Comparison of ENCODE assay signal across 11 mouse cellular contexts in genomic region chr7:139399977-139400685, GRCm38 (mm10). TPM values are rescaled to one million over a fixed set of nuclear protein-coding genes. Genes with fewer than 3 reads are reported as not detected.
A peak's percentile ranks its signal among the peaks of the same experiment; 100 is the strongest.
DNase-seq lines count a peak whose midpoint lies in the region; ATAC-seq and TF ChIP-seq lines count a peak whose summit lies in the region.
"Had no signal": no experiment of that assay in that cellular context is flagged by ENCODE, and none has a peak within 500 bp of the region (broad histone marks: within the 10 kb centered on the region; RNA-seq: fewer than 3 reads in every experiment).

No protein-coding gene starts in this region.

- WGBS in liver, postnatal 0 days (ENCODE audit: insufficient replicate concordance): 62% methylated on average over 11 of the region's 11 CpGs
- WGBS in liver, embryonic 12.5 days (ENCODE audit: insufficient replicate concordance): 61% methylated on average over 11 of the region's 11 CpGs
- WGBS in forebrain, embryonic 14.5 days: 91% methylated on average over 11 of the region's 11 CpGs

- H3K27ac ChIP-seq in liver, postnatal 0 days (ENCODE audit: low read depth): peak overlapping the region; percentile 83
- no peak overlapping the region for H3K27ac ChIP-seq in liver, embryonic 12.5 days
- no peak overlapping the region for H3K27ac ChIP-seq in forebrain, embryonic 14.5 days (ENCODE audit: low read depth, low read length)
- H3K27ac ChIP-seq: liver, embryonic 14.5 days had no signal

- H3K4me2 ChIP-seq in liver, postnatal 0 days (ENCODE audit: low read depth, low read length): peak overlapping the region; percentile 36
- H3K4me2 ChIP-seq in liver, embryonic 12.5 days: no peak overlapping the region
- H3K4me2 ChIP-seq in forebrain, embryonic 14.5 days (ENCODE audit: low read length): no peak overlapping the region
- H3K4me2 ChIP-seq: midbrain, embryonic 11.5 days had no signal

- H3K4me1 ChIP-seq in liver, postnatal 0 days (ENCODE audit: insufficient read depth): peaks cover 58% of the 10 kb centered on the region
- peaks cover 40% of the 10 kb centered on the region for H3K4me1 ChIP-seq in liver, embryonic 12.5 days
- H3K4me1 ChIP-seq in forebrain, embryonic 14.5 days (ENCODE audit: control insufficient read depth, insufficient read depth, low read length): 0 out of 2 replicates have a peak, but pooled peaks cover 5% of the 10 kb centered on the region

- no peak for TF ChIP-seq EP300 in liver, postnatal 0 days (IDR thresholded peaks at IDR 0.05; ENCODE audit: low read depth)

- no peak overlapping the region for H3K4me3 ChIP-seq in liver, postnatal 0 days (ENCODE audit: low read depth, low read length)
- no peak overlapping the region for H3K4me3 ChIP-seq in liver, embryonic 12.5 days
- H3K4me3 ChIP-seq in forebrain, embryonic 14.5 days (ENCODE audit: low read depth, low read length): no peak overlapping the region

- H3K9ac ChIP-seq in liver, postnatal 0 days (replicated peaks): no peak overlapping the region
- no peak overlapping the region for H3K9ac ChIP-seq in liver, embryonic 12.5 days
- no peak overlapping the region for H3K9ac ChIP-seq in forebrain, embryonic 14.5 days (ENCODE audit: low read length)
- H3K9ac ChIP-seq: liver, embryonic 14.5 days had no signal

- peak; percentile 44 for ATAC-seq in liver, postnatal 0 days
- no peak for ATAC-seq in liver, embryonic 12.5 days
- ATAC-seq in megakaryocyte progenitor cell, adult 5-6 weeks (replicated peaks; ENCODE audit: poor library complexity): peak; percentile 25
- no peak for ATAC-seq in forebrain, embryonic 14.5 days

- no peak for DNase-seq in liver, postnatal 0 days
- DNase-seq in CD4-positive, CD25-positive, alpha-beta regulatory T cell, adult 2 months (ENCODE audit: low read depth, low spot score): peak; percentile 74
- peak; percentile 76 for DNase-seq in adrenal gland, adult 8-10 months
- DNase-seq in frontal cortex, postnatal 25 days (ENCODE audit: low spot score in 2 of 2): no peak
- DNase-seq in layer of hippocampus, postnatal 25 days (ENCODE audit: extremely low spot score in 1 of 2, low spot score in 1 of 2): no peak
- no peak for DNase-seq in forebrain, embryonic 14.5 days (ENCODE audit: low spot score)
- DNase-seq: kidney, adult 8-10 months had no signal

- no peaks in the 10 kb centered on the region for H3K9me3 ChIP-seq in liver, postnatal 0 days (ENCODE audit: low read length)
- no peaks in the 10 kb centered on the region for H3K9me3 ChIP-seq in liver, embryonic 12.5 days (replicated peaks)
- H3K9me3 ChIP-seq in forebrain, embryonic 14.5 days (replicated peaks; ENCODE audit: control insufficient read depth, low read length): no peaks in the 10 kb centered on the region

- no peak for TF ChIP-seq CTCF in liver, postnatal 0 days (IDR thresholded peaks at IDR 0.05; ENCODE audit: low read depth)

- no peaks in the 10 kb centered on the region for H3K27me3 ChIP-seq in liver, postnatal 0 days (ENCODE audit: insufficient read depth, low read length)
- no peaks in the 10 kb centered on the region for H3K27me3 ChIP-seq in liver, embryonic 12.5 days (replicated peaks)
- no peaks in the 10 kb centered on the region for H3K27me3 ChIP-seq in forebrain, embryonic 14.5 days (replicated peaks; ENCODE audit: control insufficient read depth, insufficient read depth, low read length)

- peaks cover 2% of the 10 kb centered on the region; the same call in 1 of the 2 replicates for H3K36me3 ChIP-seq in liver, postnatal 0 days (replicated peaks; ENCODE audit: insufficient read depth, low read length)
- H3K36me3 ChIP-seq in liver, embryonic 12.5 days: 0 out of 2 replicates have a peak, but pooled peaks cover 2% of the 10 kb centered on the region
- no peaks in the 10 kb centered on the region for H3K36me3 ChIP-seq in forebrain, embryonic 14.5 days (ENCODE audit: control insufficient read depth, insufficient read depth, low read length)

RNA-seq across cellular contexts. Expression of gene Inpp5a, which starts 11.2 kb away (rescaled TPM):
- polyA plus RNA-seq in liver, postnatal 0 days (2015; fragmentation: Nextera tagmentation; extraction: Ambion mirVana): 6.0 and 6.9 TPM in 2 replicates
- 10.1 and 11.0 TPM in 2 replicates for polyA plus RNA-seq in liver, embryonic 12.5 days (2016; fragmentation: Nextera tagmentation; extraction: Ambion mirVana)
- total RNA-seq in adrenal gland, adult 8-10 months (2022): 10 to 100 TPM; 85.2 to 98.8 (median 89.6) TPM
- 8.5 and 9.9 TPM in 2 replicates for total RNA-seq in megakaryocyte progenitor cell, adult 5-6 weeks (2015)
- 4.9 and 11.2 TPM in 2 replicates for total RNA-seq in megakaryocyte progenitor cell, adult 5-6 weeks (2017)
- total RNA-seq in layer of hippocampus, postnatal 25 days (2021): 10 to 100 TPM; 36.2 to 41.1 TPM
- polyA plus RNA-seq in forebrain, embryonic 14.5 days (2014; fragmentation: Nextera tagmentation; extraction: Ambion mirVana): 12.4 and 13.0 TPM in 2 replicates

Comparison
In these comparisons a context has a peak if more than half of its experiments do, and no peak if none do; other contexts are left out.
1. ATAC-seq: peak in liver, postnatal 0 days (single experiment) and megakaryocyte progenitor cell, adult 5-6 weeks (single experiment); none in liver, embryonic 12.5 days (single experiment) and forebrain, embryonic 14.5 days (single experiment).
2. DNase-seq: peak in CD4-positive, CD25-positive, alpha-beta regulatory T cell, adult 2 months (single experiment) and adrenal gland, adult 8-10 months (single experiment); none in liver, postnatal 0 days (single experiment), frontal cortex, postnatal 25 days (0 of 2), layer of hippocampus, postnatal 25 days (0 of 2) and forebrain, embryonic 14.5 days (single experiment).